Mouse (Mus musculus) hindbrain, embryonic 12.5 days (tissue): ENCODE measurements at regions not wholly inside any gene's neighbourhood (a gene's known extent, or its start where the extent isn't known, plus 50 kb on each side); places are given as distances from the start of the nearest gene placed in this dataset.

Source experiments
- ATAC-seq: fragments of 200-750 bp; cut with Nextera tagmentation; 2 replicates; pipeline ENCODE4 v1.8.0; 2017; ENCODE audit warnings: moderate TSS enrichment; ENCODE audit not compliant: low FRiP score
- H3K27ac ChIP-seq: fragments of 300-500 bp; sonication (generic); 2 replicates; pipeline ENCODE4 v1.5.1; 2016; ENCODE audit warnings: mild to moderate bottlenecking
- H3K27me3 ChIP-seq: fragments of 300-500 bp; sonication (generic); 2 replicates; pipeline ENCODE4 v1.6.1; 2016; ENCODE audit warnings: mild to moderate bottlenecking
- H3K36me3 ChIP-seq: fragments of 300-500 bp; sonication (generic); 2 replicates; pipeline ENCODE4 v1.6.1; 2016; ENCODE audit warnings: mild to moderate bottlenecking
- H3K4me1 ChIP-seq: fragments of 300-500 bp; sonication (generic); 2 replicates; pipeline ENCODE4 v1.6.1; 2016
- H3K4me2 ChIP-seq: fragments of 300-500 bp; sonication (generic); replicated peaks from 2 replicates; pipeline ENCODE4 v1.6.1; 2016; ENCODE audit warnings: mild to moderate bottlenecking
- H3K4me3 ChIP-seq: fragments of 300-500 bp; sonication (generic); 2 replicates; pipeline ENCODE4 v1.5.1; 2016; ENCODE audit warnings: mild to moderate bottlenecking
- H3K9ac ChIP-seq: fragments of 300-500 bp; sonication (generic); 2 replicates; pipeline ENCODE4 v1.6.1; 2016; ENCODE audit warnings: mild to moderate bottlenecking, moderate library complexity
- H3K9me3 ChIP-seq: fragments of 300-500 bp; sonication (generic); replicated peaks from 2 replicates; pipeline ENCODE4 v1.6.1; 2016; ENCODE audit warnings: mild to moderate bottlenecking
- WGBS: fragments of 180-500 bp; shearing (Covaris S2); methylation state at CpG from one replicate; pipeline ENCODE4 v1.1.7; 2016; 5-methylcytosine and 5-hydroxymethylcytosine counted together

DNA sequence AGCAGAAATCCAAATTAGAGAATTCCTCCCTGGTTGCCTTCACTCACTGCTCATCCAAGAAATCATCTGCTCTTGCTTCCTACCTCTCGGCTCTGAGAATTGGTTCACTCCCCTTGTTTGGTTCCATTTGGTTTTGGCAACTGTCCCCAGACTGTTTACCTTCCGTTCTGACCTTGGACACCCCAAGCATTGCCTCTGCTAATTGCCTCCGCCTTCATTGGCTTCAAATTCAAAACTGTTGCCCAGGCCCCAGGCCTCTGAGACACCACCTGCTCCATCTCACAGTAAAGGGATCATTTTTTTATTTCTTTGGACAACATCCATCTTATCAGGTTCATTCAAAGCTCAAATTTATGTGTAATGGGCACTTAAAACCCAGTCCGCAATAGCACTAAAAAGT lies 93.1 kb upstream of the BC052040 start:
- no peak overlapping the region for H3K4me2 ChIP-seq
- no peak overlapping the region for H3K4me3 ChIP-seq
- H3K36me3 ChIP-seq: no peaks in the 10 kb centered on the region
- no peaks in the 10 kb centered on the region for H3K4me1 ChIP-seq
- no peak overlapping the region for H3K27ac ChIP-seq
- ATAC-seq: no peak
- 83% methylated on average over 4 of the region's 4 CpGs for WGBS
- no peaks in the 10 kb centered on the region for H3K27me3 ChIP-seq
- H3K9ac ChIP-seq: no peak overlapping the region
- no peaks in the 10 kb centered on the region for H3K9me3 ChIP-seq

DNA sequence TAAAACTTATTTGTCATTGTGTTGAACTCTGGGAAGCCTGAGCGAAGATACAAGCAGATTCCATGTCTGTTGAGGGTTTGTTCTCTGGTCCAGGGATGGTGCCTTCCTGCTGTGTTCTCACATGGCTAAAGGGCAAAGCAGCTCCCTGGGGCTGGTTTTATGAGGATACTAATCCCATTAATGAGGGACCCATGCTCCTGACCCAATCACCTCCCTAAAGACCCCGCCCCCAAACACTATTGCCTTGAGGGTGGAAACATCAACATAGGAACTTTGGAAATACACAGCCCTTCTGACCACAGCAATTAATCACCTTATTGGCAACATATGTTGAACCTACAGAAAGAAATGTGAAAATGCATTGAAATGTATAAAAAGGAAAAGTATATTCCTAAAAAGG lies 88.5 kb upstream of the BC052040 start:
- no peak overlapping the region for H3K27ac ChIP-seq
- no peak overlapping the region for H3K4me2 ChIP-seq
- no peaks in the 10 kb centered on the region for H3K4me1 ChIP-seq
- H3K36me3 ChIP-seq: no peaks in the 10 kb centered on the region
- no peak overlapping the region for H3K9ac ChIP-seq
- no peaks in the 10 kb centered on the region for H3K27me3 ChIP-seq
- no peak for ATAC-seq
- no peak overlapping the region for H3K4me3 ChIP-seq
- 66% methylated on average over 2 of the region's 2 CpGs for WGBS
- peaks cover 2% of the 10 kb centered on the region; the same call in 1 of the 2 replicates for H3K9me3 ChIP-seq

DNA sequence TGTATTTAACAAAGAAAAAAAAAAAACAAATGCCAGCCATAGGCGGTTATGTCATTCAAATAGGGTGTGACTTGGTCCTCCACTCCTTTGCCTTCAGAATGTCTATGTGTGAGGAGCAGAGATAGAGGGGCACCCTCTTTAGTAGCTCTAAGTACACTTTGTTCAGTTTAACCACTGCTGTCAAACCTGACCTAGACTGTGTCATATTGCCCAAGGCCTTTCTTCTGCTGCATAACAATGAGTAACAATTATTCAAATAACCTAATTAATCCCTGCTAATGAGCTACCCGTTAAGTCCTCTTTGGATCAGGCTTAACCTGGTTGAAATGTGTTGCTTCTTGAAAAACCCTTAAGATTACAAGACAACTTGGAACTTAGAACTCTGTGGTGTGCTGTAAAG lies 81.6 kb upstream of the BC052040 start:
- Histone ChIP-seq H3K4me3 (no peak overlapping the region), H3K27me3 (no peaks in the 10 kb centered on the region), H3K36me3 (no peaks in the 10 kb centered on the region), H3K9ac (no peak overlapping the region), H3K4me2 (no peak overlapping the region), H3K4me1 (no peaks in the 10 kb centered on the region), H3K9me3 (peaks cover 2% of the 10 kb centered on the region; the same call in 1 of the 2 replicates), H3K27ac (no peak overlapping the region)
- WGBS: 78% methylated on average over 2 of the region's 2 CpGs
- no peak for ATAC-seq

DNA sequence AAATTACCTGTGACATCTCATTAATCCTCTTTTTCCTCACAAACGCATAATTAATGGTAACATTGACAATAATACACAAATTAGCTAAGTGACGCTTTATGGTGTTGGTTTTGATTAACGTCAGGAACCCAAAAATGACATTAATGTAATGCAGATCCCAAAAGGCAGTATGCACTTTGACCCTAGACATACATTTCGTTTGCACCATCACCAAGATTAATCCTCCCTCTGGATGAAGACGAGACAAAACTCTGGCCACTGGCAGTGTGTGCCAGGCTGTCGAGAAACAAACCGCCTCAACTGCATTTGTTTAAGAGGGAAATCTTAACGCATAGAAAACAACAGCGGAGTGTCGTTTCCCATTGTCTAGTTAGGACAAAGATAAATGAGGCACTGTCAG lies 72.0 kb upstream of the BC052040 start:
- no peaks in the 10 kb centered on the region for H3K27me3 ChIP-seq
- H3K36me3 ChIP-seq: no peaks in the 10 kb centered on the region
- 33% methylated on average over 10 of the region's 10 CpGs for WGBS
- H3K27ac ChIP-seq: peak overlapping the region; percentile 1; the same call in 1 of the 2 replicates
- ATAC-seq: peak; percentile 72
- no peaks in the 10 kb centered on the region for H3K9me3 ChIP-seq
- H3K4me3 ChIP-seq: no peak overlapping the region
- H3K9ac ChIP-seq: no peak overlapping the region
- H3K4me1 ChIP-seq: peaks cover 9% of the 10 kb centered on the region
- peak overlapping the region; percentile 12 for H3K4me2 ChIP-seq

DNA sequence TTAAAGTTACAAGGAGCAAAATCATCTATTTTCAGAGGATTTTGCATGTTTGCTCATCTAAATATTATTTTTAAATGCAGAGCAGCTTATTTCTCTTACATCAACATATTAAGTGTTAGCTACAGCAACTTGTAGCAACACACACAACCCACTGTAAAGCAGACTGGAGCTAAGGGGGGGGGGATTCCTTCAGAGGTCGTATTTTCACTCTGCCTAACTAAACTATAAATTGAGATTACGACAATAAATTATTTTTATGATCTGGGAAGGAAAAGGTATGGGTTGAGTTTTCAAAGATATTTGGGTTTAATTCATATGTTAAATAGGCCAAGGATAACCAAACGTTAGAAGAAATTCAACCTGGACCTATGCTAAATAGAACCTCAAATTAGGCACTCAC lies 70.4 kb upstream of the BC052040 start:
- Histone ChIP-seq H3K4me2 (no peak overlapping the region), H3K27ac (no peak overlapping the region)
- no peak for ATAC-seq

DNA sequence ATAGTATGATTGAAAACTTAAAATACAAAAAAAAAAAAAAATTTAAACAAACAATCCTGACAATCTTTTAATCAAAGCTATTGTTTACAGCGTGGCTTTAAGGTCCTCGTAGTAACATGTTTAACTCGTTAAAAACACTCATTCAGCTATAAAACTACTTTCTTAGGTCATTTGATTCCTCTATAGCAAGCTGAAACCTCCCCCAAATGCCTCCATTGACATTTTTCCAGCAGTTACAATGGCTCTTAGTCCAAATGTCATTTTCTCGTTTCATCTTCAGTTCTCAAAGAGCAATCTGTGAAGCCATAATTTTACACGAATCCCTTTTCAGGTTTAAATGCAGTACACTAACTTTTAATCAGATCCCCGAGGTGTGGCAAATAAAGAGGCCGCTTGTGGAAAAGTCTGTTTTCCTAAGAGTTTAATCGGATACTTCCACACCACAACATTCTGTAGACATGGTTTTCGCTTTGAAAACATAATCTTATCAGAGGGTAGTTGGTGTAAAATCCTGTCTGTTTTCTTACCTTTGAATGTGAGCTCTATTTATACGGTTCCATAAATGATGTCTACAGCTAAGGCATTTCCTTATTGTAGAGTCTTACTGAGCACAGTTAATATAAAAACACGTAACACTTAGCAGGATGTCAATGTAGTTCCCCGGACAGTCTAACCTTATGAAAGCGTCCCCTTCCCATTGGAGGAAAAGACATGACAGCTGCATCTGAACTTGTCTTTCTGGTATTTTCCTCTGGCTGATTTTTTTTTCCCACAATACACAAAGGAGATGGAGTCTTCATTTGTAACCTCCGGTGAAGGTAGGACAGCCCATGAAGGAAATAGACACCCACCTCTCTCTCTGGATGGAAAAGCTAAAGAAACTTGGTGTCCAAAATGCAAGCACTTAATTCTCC lies 69.6 kb upstream of the BC052040 start:
- Histone ChIP-seq H3K4me2 (no peak overlapping the region), H3K27me3 (no peaks in the 10 kb centered on the region), H3K36me3 (no peaks in the 10 kb centered on the region), H3K4me1 (peaks cover 13% of the 10 kb centered on the region), H3K4me3 (no peak overlapping the region), H3K9me3 (no peaks in the 10 kb centered on the region), H3K27ac (peak overlapping the region; percentile 17; the same call in 1 of the 2 replicates), H3K9ac (no peak overlapping the region)
- WGBS: 62% methylated on average over 14 of the region's 14 CpGs
- ATAC-seq: no peak

More for the DNA sequence above, 70.4 kb upstream of the BC052040 start:
- H3K9ac ChIP-seq: no peak overlapping the region
- H3K27me3 ChIP-seq: no peaks in the 10 kb centered on the region
- no peak overlapping the region for H3K4me3 ChIP-seq
- no peaks in the 10 kb centered on the region for H3K9me3 ChIP-seq
- peaks cover 13% of the 10 kb centered on the region for H3K4me1 ChIP-seq
- 62% methylated on average over 3 of the region's 3 CpGs for WGBS
- H3K36me3 ChIP-seq: no peaks in the 10 kb centered on the region

DNA sequence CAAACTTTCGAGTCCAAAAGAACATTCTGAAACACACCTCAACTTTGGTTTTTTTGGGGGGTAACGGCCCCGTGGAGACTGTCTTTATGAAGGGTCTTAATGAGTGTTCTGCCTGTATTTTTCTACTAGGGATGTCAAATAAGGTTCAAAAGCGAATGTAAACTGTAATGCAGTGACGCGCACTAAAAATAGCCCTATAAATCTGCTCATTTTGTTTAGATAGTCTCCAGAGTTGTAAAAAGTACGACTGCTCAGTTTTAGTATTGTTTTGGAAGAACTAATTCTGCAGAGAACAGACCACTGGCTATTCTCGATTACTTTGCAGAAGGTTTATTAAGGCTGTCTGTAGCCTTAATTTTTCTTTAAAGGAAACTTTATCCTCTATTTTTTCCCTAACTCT lies 68.6 kb upstream of the BC052040 start:
- 74% methylated on average over 8 of the region's 8 CpGs for WGBS
- Histone ChIP-seq H3K4me2 (no peak overlapping the region), H3K27ac (no peak overlapping the region), H3K27me3 (no peaks in the 10 kb centered on the region), H3K4me3 (no peak overlapping the region), H3K36me3 (no peaks in the 10 kb centered on the region), H3K4me1 (peaks cover 13% of the 10 kb centered on the region), H3K9me3 (no peaks in the 10 kb centered on the region), H3K9ac (no peak overlapping the region)
- no peak for ATAC-seq

DNA sequence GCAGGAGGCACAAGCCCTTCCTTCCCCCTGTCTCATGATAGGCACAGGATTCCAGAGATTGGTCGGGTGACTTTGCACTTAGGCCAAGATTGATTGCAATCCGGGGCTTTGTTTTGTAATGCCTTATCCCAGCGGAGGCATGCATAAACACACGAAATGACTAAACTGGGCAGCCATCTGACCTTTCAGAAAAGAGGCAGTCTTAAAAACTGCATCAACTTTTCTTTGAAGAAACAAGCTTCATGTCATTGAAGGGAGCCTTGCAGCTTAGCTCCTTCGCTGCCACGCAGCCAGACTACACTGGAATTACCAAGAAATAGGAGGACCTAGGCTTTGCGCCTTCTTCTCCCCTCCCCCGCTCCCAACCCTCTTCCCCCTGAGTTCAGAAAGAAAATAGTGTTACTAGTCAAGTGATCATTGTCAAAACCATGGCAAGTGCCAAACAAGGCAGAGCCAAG lies 67.7 kb upstream of the BC052040 start:
- Histone ChIP-seq H3K9me3 (no peaks in the 10 kb centered on the region), H3K36me3 (no peaks in the 10 kb centered on the region), H3K4me3 (no peak overlapping the region), H3K27ac (peak overlapping the region; percentile 62), H3K4me1 (peaks cover 13% of the 10 kb centered on the region), H3K4me2 (peak overlapping the region; percentile 5; the same call in 1 of the 2 replicates), H3K9ac (no peak overlapping the region), H3K27me3 (no peaks in the 10 kb centered on the region)
- 9% methylated on average over 8 of the region's 8 CpGs for WGBS
- ATAC-seq: peak; percentile 29; the same call in 1 of the 2 replicates

DNA sequence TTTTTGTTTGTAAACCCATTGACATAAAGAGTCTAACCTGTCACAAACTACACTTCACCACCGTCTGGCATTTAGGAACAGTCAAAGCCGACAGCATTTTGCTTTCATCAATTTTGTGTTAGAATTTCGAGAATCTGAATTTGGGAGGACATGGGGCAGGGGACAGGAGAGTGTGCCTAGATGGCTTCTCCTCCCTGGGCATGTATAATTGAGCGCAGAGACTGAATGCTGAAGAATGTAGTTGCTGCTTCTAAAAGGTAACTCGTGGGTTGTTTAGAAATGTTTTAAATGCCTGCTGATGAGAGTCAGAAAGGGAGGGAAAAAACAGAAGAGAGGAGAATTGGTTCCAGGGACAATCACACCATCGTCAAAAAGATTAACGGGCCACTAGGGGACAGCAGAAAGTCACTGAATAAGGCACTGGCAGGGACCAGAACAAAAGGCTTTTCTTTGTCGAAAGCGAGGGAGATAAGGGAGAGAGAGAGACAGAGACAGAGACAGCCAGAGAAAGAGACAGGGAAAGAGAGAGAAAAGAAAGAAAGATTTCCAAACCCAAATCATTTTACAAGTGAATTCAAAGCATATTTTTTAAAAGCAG lies 66.6 kb upstream of the BC052040 start:
- Histone ChIP-seq H3K9me3 (no peaks in the 10 kb centered on the region), H3K9ac (no peak overlapping the region), H3K4me1 (peaks cover 13% of the 10 kb centered on the region), H3K27me3 (no peaks in the 10 kb centered on the region), H3K27ac (peak overlapping the region; percentile 60), H3K4me2 (no peak overlapping the region), H3K36me3 (no peaks in the 10 kb centered on the region), H3K4me3 (no peak overlapping the region)
- ATAC-seq: peak; percentile 83
- 13% methylated on average over 9 of the region's 9 CpGs for WGBS

DNA sequence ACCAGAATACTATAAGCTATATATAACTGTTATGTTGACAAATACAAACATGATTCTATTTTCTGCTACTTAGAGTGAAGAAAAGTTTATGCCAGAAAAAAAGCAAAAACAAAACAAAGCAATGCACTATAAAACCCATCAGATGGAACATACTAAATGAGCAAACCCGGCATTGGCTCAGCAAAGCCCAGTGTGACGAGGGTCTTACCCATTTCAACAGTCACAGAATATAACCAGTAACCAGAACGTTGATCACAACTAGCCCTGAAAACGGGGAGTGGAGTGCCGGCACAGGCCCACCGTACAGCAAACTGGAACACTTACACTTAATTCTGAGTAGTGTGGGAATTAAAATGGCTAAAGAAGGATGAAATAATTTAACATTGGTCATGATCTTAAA lies 66.0 kb upstream of the BC052040 start:
- H3K36me3 ChIP-seq: no peaks in the 10 kb centered on the region
- H3K9me3 ChIP-seq: no peaks in the 10 kb centered on the region
- peak overlapping the region; percentile 52; the same call in 1 of the 2 replicates for H3K27ac ChIP-seq
- no peaks in the 10 kb centered on the region for H3K27me3 ChIP-seq
- peaks cover 11% of the 10 kb centered on the region for H3K4me1 ChIP-seq
- no peak overlapping the region for H3K9ac ChIP-seq
- 66% methylated on average over 6 of the region's 6 CpGs for WGBS
- H3K4me2 ChIP-seq: no peak overlapping the region
- no peak; the same call in 1 of the 2 replicates for ATAC-seq
- H3K4me3 ChIP-seq: no peak overlapping the region

DNA sequence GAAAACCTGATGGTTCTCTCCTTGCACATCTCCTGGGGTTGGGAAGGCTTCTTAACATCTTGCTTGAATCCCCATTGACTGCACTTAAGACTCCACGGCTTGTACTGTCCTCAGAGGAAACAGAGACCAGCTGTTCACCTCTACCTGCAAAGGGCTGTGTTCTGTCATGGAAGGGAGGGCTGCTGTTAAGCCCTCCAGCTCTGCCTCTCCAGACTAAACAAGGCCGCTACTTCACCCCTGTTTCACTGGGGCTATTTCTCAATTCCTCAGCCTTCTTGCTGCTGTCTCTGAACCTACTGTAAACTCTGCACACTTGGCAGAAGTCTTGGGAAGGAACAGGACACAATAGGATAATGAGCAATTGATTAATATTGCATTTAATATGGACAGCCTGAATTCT lies 64.7 kb upstream of the BC052040 start:
- Histone ChIP-seq H3K27me3 (no peaks in the 10 kb centered on the region), H3K9ac (no peak overlapping the region), H3K4me1 (peaks cover 11% of the 10 kb centered on the region), H3K4me3 (no peak overlapping the region), H3K27ac (no peak overlapping the region), H3K36me3 (no peaks in the 10 kb centered on the region), H3K4me2 (no peak overlapping the region), H3K9me3 (no peaks in the 10 kb centered on the region)
- no peak for ATAC-seq
- WGBS: 54% methylated on average over 2 of the region's 2 CpGs

DNA sequence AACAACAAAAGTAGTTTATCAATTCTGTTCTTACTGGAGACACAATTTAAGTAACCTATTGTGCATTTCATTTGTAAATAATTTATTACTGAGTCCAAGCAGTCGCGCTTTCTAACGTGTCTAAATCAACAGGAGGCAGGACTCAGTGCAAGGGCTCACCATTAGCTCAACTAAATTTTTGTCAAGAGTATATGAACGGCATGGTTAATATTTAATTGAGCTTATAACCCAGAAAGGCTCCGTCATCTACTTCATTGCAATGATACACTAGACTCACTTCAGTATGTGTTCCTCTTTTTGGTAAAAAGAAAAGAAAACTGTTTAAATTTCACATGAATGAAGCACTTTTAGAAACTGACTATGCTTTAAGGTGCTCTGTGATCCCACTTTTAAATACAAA lies 61.5 kb upstream of the BC052040 start:
- Histone ChIP-seq H3K4me2 (no peak overlapping the region), H3K4me1 (0 out of 2 replicates have a peak, but pooled peaks cover 1% of the 10 kb centered on the region), H3K9me3 (no peaks in the 10 kb centered on the region), H3K4me3 (no peak overlapping the region), H3K27me3 (no peaks in the 10 kb centered on the region), H3K9ac (no peak overlapping the region), H3K36me3 (no peaks in the 10 kb centered on the region), H3K27ac (no peak overlapping the region)
- 67% methylated on average over 5 of the region's 5 CpGs for WGBS
- ATAC-seq: no peak
